Mouse (Mus musculus) E14TG2a.4 (cell line): Measurements from ENCODE around the gene Myh3.

Source experiments
- H3K27me3 ChIP-seq: 2 replicates; pipeline ENCODE4 v1.6.1; 2014; ENCODE audit warnings: low read length, control low read depth; ENCODE audit not compliant: insufficient read depth
- H3K36me3 ChIP-seq: 2 replicates; pipeline ENCODE4 v1.6.1; 2014; ENCODE audit warnings: low read length, control low read depth; ENCODE audit not compliant: insufficient read depth
- H3K4me1 ChIP-seq: replicated peaks from 2 replicates; pipeline ENCODE4 v1.6.1; 2014; ENCODE audit warnings: low read depth, low read length, control low read depth
- H3K4me3 ChIP-seq: replicated peaks from 2 replicates; pipeline ENCODE4 v1.5.1; 2014; ENCODE audit warnings: mild to moderate bottlenecking, low read length
- H3K9me3 ChIP-seq: 2 replicates; pipeline ENCODE4 v1.6.1; 2014; ENCODE audit warnings: low read length, control low read depth
- CTCF ChIP-seq: conservative IDR thresholded peaks from 2 replicates; pipeline ENCODE4 v1.5.1; 2014; ENCODE audit warnings: low read length
- NANOG ChIP-seq: IDR thresholded peaks from 2 replicates; pipeline ENCODE4 v1.6.1; 2014; ENCODE audit warnings: borderline replicate concordance, low read length, mixed read lengths
- POU5F1 ChIP-seq: IDR thresholded peaks from 2 replicates; pipeline ENCODE4 v1.6.1; 2014; ENCODE audit warnings: low read length, borderline replicate concordance

The Myh3 gene

GRCm38 (mm10) chr11:67145482-67146408 lies 67.6 kb downstream of the Myh3 start:
- Histone ChIP-seq H3K9me3 (no peaks in the 10 kb centered on the region), H3K4me1 (no peaks in the 10 kb centered on the region), H3K4me3 (no peak overlapping the region), H3K36me3 (no peaks in the 10 kb centered on the region), H3K27me3 (no peaks in the 10 kb centered on the region)
- TF ChIP-seq CTCF (no peak), NANOG (no peak), POU5F1 (no peak)

- Histone ChIP-seq H3K4me1 (no peaks in the 10 kb centered on the region), H3K36me3 (no peaks in the 10 kb centered on the region), H3K27me3 (no peaks in the 10 kb centered on the region), H3K9me3 (no peaks in the 10 kb centered on the region), H3K4me3 (no peak overlapping the region)
- TF ChIP-seq NANOG (no peak), CTCF (no peak)
Measured at GRCm38 (mm10) chr11:67146409-67147282, 68.5 kb downstream of the Myh3 start.

- TF ChIP-seq CTCF (no peak), NANOG (no peak), POU5F1 (no peak)
- Histone ChIP-seq H3K4me3 (no peak overlapping the region), H3K4me1 (no peaks in the 10 kb centered on the region), H3K36me3 (no peaks in the 10 kb centered on the region), H3K27me3 (no peaks in the 10 kb centered on the region), H3K9me3 (no peaks in the 10 kb centered on the region)
Measured at GRCm38 (mm10) chr11:67147283-67147921, 69.3 kb downstream of the Myh3 start.

- TF ChIP-seq POU5F1 (no peak), NANOG (no peak), CTCF (no peak)
- Histone ChIP-seq H3K36me3 (no peaks in the 10 kb centered on the region), H3K4me3 (no peak overlapping the region), H3K9me3 (no peaks in the 10 kb centered on the region), H3K27me3 (no peaks in the 10 kb centered on the region), H3K4me1 (0 out of 2 replicates have a peak, but pooled peaks cover 3% of the 10 kb centered on the region)
Measured at GRCm38 (mm10) chr11:67148286-67149012, 70.3 kb downstream of the Myh3 start.

GRCm38 (mm10) chr11:67150237-67150636 lies 72.1 kb downstream of the Myh3 start:
- no peaks in the 10 kb centered on the region for H3K27me3 ChIP-seq
- H3K9me3 ChIP-seq: no peaks in the 10 kb centered on the region
- H3K36me3 ChIP-seq: no peaks in the 10 kb centered on the region
- no peak overlapping the region for H3K4me3 ChIP-seq
- 0 out of 2 replicates have a peak, but pooled peaks cover 3% of the 10 kb centered on the region for H3K4me1 ChIP-seq
- TF ChIP-seq NANOG (no peak), CTCF (no peak), POU5F1 (no peak)

- no peak for TF ChIP-seq POU5F1
- TF ChIP-seq CTCF: no peak
- no peak for TF ChIP-seq NANOG
- H3K4me1 ChIP-seq: 0 out of 2 replicates have a peak, but pooled peaks cover 3% of the 10 kb centered on the region
- no peaks in the 10 kb centered on the region for H3K9me3 ChIP-seq
- no peaks in the 10 kb centered on the region for H3K27me3 ChIP-seq
- H3K36me3 ChIP-seq: no peaks in the 10 kb centered on the region
- H3K4me3 ChIP-seq: no peak overlapping the region
Measured at GRCm38 (mm10) chr11:67151159-67151558, 73.1 kb downstream of the Myh3 start.
